Mouse (Mus musculus) 3T3-L1 (cell line): ENCODE results near the gene Ppp1r14c.

Experiments used
- DNase-seq: peaks from one replicate; pipeline ENCODE4 v3.0.0-alpha.2; 2015; ENCODE audit warnings: low read depth, low spot score

Ppp1r14c gene

GRCm38 (mm10) chr10:3366036-3366869 lies at the start of gene Ppp1r14c:
TSS of gene Ppp1r14c (plus strand) at chr10:3366057.
- no peak for DNase-seq

- peak; percentile 17 for DNase-seq
Observed at GRCm38 (mm10) chr10:3321406-3321805, 44.5 kb upstream of the Ppp1r14c start.

GRCm38 (mm10) chr10:3325447-3325846 lies 40.4 kb upstream of the Ppp1r14c start:
- peak; percentile 57 for DNase-seq

GRCm38 (mm10) chr10:3332880-3333279 lies 33.0 kb upstream of the Ppp1r14c start:
- DNase-seq: peak; percentile 81

GRCm38 (mm10) chr10:3334570-3334969 lies 31.3 kb upstream of the Ppp1r14c start:
- DNase-seq: no peak

GRCm38 (mm10) chr10:3336729-3337329 lies 29.0 kb upstream of the Ppp1r14c start:
- no peak for DNase-seq

- peak; percentile 18 for DNase-seq
Observed at GRCm38 (mm10) chr10:3337330-3337901, 28.4 kb upstream of the Ppp1r14c start.

- no peak for DNase-seq
Observed at GRCm38 (mm10) chr10:3345706-3346105, 20.2 kb upstream of the Ppp1r14c start.

- DNase-seq: no peak
Observed at GRCm38 (mm10) chr10:3359531-3359930, 6.3 kb upstream of the Ppp1r14c start.

- DNase-seq: no peak
Observed at GRCm38 (mm10) chr10:3365671-3366035, 204 bp upstream of the Ppp1r14c start.

GRCm38 (mm10) chr10:3366870-3367431 lies 1.1 kb downstream of the Ppp1r14c start:
- DNase-seq: no peak

GRCm38 (mm10) chr10:3367440-3367839 lies 1.6 kb downstream of the Ppp1r14c start:
- no peak for DNase-seq

- peak; percentile 12 for DNase-seq
Observed at GRCm38 (mm10) chr10:3383176-3383575, 17.3 kb downstream of the Ppp1r14c start.

GRCm38 (mm10) chr10:3392251-3392650 lies 26.4 kb downstream of the Ppp1r14c start:
- DNase-seq: peak; percentile 3

- DNase-seq: no peak
Observed at GRCm38 (mm10) chr10:3393548-3393947, 27.7 kb downstream of the Ppp1r14c start.

GRCm38 (mm10) chr10:3394193-3394592 lies 28.3 kb downstream of the Ppp1r14c start:
- DNase-seq: no peak

GRCm38 (mm10) chr10:3394671-3395288 lies 28.9 kb downstream of the Ppp1r14c start:
- no peak for DNase-seq

GRCm38 (mm10) chr10:3395341-3395931 lies 29.6 kb downstream of the Ppp1r14c start:
- DNase-seq: no peak

- DNase-seq: no peak
Observed at GRCm38 (mm10) chr10:3396008-3396795, 30.3 kb downstream of the Ppp1r14c start.

GRCm38 (mm10) chr10:3397406-3397805 lies 31.5 kb downstream of the Ppp1r14c start:
- no peak for DNase-seq

GRCm38 (mm10) chr10:3398051-3398450 lies 32.2 kb downstream of the Ppp1r14c start:
- no peak for DNase-seq
